Mouse (Mus musculus): ENCODE measurements around the gene Mon1b. TPM values are rescaled to one million over a fixed set of nuclear protein-coding genes. Genes with fewer than 3 reads are reported as not detected.

The Mon1b gene
- total RNA-seq, 2 experiments from 2014 or later: 15.7 to 19.3 TPM

- DNase-seq (ENCODE audit: low spot score in 2 of 2): no peak
Observed at GRCm38 (mm10) chr8:113672599-113673255, 37.3 kb downstream of the Mon1b start.

- no peak for DNase-seq (ENCODE audit: low spot score in 2 of 2)
Observed at GRCm38 (mm10) chr8:113673300-113673699, 37.9 kb downstream of the Mon1b start.

GRCm38 (mm10) chr8:113674611-113675010 lies 39.2 kb downstream of the Mon1b start:
- no peak for DNase-seq (ENCODE audit: low spot score in 2 of 2)

- no peak for DNase-seq (ENCODE audit: low spot score in 2 of 2)
Observed at GRCm38 (mm10) chr8:113675281-113675680, 39.9 kb downstream of the Mon1b start.

- DNase-seq (ENCODE audit: low spot score in 2 of 2): no peak
Observed at GRCm38 (mm10) chr8:113676811-113677210, 41.4 kb downstream of the Mon1b start.

GRCm38 (mm10) chr8:113679361-113679760 lies 44.0 kb downstream of the Mon1b start:
- no peak for DNase-seq (ENCODE audit: low spot score in 2 of 2)

GRCm38 (mm10) chr8:113687889-113688542 lies 52.6 kb downstream of the Mon1b start:
- no peak for DNase-seq (ENCODE audit: low spot score in 2 of 2)

GRCm38 (mm10) chr8:113688543-113688915 lies 53.1 kb downstream of the Mon1b start:
- DNase-seq (ENCODE audit: low spot score in 2 of 2): no peak

- DNase-seq (ENCODE audit: low spot score in 2 of 2): no peak
Observed at GRCm38 (mm10) chr8:113691622-113692343, 56.4 kb downstream of the Mon1b start.

Other genes with a start within 250 kb of the Mon1b start
- not detected for gene Syce1l, start 7.6 kb downstream of the Mon1b start, total RNA-seq (2021)
- gene Adamts18, start 213.2 kb downstream of the Mon1b start, total RNA-seq (2021): not detected

Data from adrenal gland, adult 18-20 months (tissue).